Mouse (Mus musculus): Measurements from ENCODE around the gene Mdh2.

DNA sequence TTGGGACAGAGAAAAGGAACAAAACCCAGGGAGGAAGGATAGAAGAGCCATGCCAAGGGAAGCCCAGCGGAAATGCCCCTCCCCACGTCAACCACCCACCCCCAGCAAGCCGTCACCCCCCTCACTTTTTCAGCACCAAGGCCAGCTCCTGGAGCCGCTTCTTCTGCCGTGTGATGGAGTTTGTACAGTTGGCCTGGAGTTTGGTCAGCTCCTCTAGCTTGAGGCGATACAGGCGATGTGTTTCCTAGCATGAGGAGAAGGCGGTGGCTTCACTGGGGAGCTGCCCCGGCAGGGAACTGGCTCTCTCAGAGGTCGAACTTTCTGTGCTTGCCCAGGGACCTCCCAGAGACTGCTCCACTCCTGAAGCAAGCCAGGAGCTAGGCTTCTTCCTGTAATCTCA, 36.1 kb upstream of the Mdh2 start:
- TF ChIP-seq CTCF (IDR thresholded peaks at IDR 0.05; ENCODE audit: low read depth, low read length) = no peak
- no peak for TF ChIP-seq POLR2AphosphoS5 (IDR thresholded peaks at IDR 0.05; ENCODE audit: insufficient replicate concordance, low read depth, low read length)

Measured in G1E (cell line).